Mouse (Mus musculus): ENCODE data around the gene Psenen.
A peak's percentile ranks its signal among the peaks of the same experiment; 100 is the strongest.

Gene Psenen

DNA sequence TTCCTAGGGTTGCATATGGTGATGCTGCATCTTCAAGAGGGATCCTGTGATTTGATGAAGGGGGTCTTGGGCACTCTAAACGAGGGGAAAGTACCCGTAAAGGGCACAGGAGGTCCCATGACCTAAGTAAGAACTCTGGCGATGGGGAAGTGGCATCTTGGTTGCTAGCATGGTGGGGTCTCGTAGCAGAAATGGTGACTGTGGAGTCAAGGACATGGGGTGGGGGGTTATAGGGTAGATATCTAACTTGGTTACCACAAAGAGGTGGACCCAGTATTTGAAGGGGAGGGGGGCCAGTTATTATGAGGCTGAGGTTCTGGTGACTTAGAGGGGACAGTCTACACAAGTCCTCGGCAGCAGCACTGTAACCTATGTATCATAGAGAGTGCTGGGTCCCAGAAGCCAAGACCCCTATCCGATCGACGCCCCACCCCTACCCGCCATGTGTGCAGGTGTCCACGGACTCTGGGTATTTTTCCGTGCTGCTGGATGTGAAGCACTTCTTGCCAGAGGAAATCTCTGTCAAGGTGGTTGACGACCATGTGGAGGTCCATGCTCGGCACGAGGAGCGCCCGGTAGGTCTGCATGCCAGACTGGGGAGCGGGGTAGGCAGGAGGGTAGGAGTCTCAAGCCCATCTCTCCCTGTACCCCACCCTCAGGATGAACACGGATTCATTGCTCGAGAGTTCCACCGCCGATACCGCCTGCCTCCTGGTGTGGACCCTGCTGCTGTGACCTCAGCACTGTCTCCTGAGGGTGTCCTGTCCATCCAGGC, 9.4 kb downstream of the Psenen start:
- DNase-seq (ENCODE audit: low read depth), result no peak

GRCm38 (mm10) chr7:30553021-30553589, 10.3 kb downstream of the Psenen start:
- peak; percentile 38 for DNase-seq (ENCODE audit: low read depth)

DNA sequence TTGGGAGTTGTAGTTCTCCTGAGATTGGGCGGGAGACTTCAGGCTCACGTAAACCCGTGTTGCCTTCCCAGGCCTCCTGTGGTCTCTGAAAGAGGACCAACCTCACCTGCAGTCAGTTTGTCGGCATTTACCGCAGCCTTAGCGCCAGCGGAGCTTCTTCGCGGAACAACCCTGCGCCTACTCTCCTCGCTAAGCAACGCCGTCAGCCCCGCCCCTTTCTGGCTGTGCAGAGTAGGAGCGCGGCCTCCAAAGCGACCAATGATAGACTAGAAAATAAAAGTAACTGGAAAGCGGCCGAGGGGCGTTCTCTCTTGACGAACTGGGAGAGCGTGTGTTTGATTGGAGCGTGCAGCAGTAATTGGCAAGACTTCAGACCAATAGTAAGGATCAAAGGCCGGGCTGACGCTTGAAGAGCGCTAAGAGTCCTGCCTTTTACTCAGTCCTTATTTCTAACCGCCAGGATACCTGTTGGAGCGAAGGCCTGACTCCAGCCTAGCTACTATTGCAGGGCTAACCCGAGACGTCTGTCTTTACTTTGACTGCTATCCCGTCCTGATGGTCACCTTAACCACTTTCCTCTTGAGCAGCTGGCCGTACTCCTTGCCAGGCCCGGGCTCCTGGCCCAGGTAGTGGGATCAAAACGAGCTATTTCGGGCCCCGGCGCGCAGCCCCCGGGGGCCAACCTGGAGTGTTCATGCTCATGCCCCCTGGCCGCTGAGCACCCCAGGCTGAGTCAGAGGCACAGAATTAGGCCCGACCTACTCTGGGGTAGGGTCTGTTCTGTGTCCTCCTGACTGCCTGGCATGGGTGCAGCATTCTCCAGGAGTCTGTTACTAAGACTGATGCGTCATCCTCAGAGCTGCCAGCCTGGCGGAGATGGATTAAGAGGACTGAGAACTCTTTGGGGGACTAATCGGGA, 11.1 kb downstream of the Psenen start, which contains the start of the genes Hspb6 and Proser3:
Gene Hspb6 (plus strand): TSS at position 77 of the 919 bp plus-strand sequence.
Gene Proser3 (minus strand): TSS at position 198 of the 919 bp plus-strand sequence.
- DNase-seq (ENCODE audit: low read depth), result peak; percentile 100

GRCm38 (mm10) chr7:30551445-30552101, 11.9 kb downstream of the Psenen start:
- peak; percentile 90 for DNase-seq (ENCODE audit: low read depth)

GRCm38 (mm10) chr7:30550603-30551002, 12.8 kb downstream of the Psenen start:
- no peak for DNase-seq (ENCODE audit: low read depth)

DNA sequence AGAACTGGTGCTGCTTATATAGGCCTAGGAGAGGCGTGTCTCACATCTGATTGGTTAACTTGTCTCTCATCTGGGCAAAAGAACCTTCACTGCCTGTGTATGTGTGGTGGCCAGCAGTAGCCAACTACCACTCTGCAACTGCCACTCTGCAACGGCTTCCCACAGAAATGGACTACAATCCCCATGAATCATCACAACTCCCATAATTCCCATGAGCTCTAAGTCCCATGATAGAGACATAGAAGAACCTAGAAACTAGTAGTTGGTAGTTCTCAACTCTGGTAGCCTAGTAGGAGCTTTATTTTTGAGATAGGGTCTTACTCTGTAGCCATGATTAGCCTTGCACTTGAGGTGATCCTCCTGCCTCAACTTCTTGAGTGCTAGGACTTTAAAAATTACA, 13.5 kb downstream of the Psenen start:
- DNase-seq (ENCODE audit: low read depth), result no peak

- no peak for DNase-seq (ENCODE audit: low read depth)
Measured at GRCm38 (mm10) chr7:30544327-30544726, 19.1 kb downstream of the Psenen start.

- DNase-seq (ENCODE audit: low read depth), result no peak
Measured at GRCm38 (mm10) chr7:30540572-30540971, 22.9 kb downstream of the Psenen start.

DNA sequence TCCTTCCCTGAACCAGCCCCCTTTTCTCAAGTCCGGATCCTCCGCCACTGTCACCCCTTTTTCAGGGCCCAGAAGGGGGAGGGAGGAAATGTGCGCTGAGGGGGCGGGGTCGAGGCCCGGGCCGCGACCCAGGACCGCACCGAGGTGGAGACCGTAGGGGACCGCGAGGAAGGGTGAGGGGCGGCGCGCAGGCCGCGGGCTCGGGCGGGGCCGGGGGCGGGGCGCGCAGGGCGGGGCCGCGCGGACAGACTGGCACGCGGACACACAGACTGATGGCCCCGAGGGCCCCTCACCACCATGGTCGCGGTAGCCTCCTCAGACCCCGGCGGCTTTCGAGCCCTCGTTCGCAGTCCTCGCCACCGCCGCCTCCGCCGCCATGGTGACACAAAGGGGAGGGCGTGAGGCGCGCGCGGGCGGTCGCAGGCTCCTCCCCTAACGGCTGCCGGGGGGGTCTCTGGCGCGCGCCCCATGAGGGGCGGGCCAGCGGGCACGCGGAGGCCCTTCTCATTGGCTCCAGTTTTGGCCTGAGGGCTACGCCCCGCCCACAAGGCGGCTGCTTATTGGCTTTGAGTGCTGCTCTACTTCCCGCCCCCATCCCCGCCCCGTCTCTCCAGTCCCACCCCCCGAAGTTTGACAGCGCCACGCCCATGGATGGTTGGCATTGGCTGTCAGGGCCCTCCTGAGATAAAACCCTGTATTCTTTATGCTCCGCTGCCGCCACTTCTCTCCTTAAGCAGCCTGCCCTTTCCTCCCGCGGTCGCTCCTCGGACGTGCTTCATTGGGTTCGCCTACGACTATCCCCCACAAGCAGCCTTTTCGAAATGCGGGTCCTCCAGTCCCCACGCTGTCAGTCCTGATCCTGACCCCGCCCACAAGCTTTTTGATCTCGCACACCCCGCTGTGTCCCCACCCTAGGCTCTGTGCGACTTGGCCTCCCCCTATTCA, 28.5 kb downstream of the Psenen start, which contains the start of gene Arhgap33:
Gene Arhgap33 (minus strand): TSS at position 428 of the 945 bp plus-strand sequence.
- peak; percentile 98 for DNase-seq (ENCODE audit: low read depth)

- DNase-seq (ENCODE audit: low read depth), result no peak
Measured at GRCm38 (mm10) chr7:30533941-30534632, 29.3 kb downstream of the Psenen start.

- DNase-seq (ENCODE audit: low read depth), result no peak
Measured at GRCm38 (mm10) chr7:30532931-30533330, 30.5 kb downstream of the Psenen start.

- no peak for DNase-seq (ENCODE audit: low read depth)
Measured at GRCm38 (mm10) chr7:30531291-30531815, 32.1 kb downstream of the Psenen start.

GRCm38 (mm10) chr7:30526981-30527380, 36.4 kb downstream of the Psenen start:
- DNase-seq (ENCODE audit: low read depth), result no peak

- no peak for DNase-seq (ENCODE audit: low read depth)
Measured at GRCm38 (mm10) chr7:30526399-30526798, 37.0 kb downstream of the Psenen start.

DNA sequence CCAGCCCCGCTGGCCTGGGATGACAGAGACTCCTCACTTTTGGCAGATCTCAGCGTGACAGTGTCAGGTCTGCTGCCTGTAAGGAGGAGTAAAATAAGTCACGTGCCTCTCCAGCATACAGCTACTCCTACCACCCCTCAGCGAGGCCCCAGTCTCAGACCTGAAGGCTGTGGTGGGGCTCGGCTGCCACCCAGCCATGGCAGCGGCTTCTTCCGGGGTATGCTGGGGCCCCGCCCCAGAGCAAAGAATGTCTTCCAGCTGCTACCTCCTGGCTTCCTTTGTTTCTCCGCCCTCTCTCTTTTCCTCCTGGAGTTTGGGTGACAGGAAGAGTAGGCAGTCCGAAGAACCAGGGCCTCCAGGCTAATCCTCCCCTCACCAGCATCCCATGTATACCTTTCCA, 37.5 kb downstream of the Psenen start:
- no peak for DNase-seq (ENCODE audit: low read depth)

- no peak for DNase-seq (ENCODE audit: low read depth)
Measured at GRCm38 (mm10) chr7:30524487-30524886, 38.9 kb downstream of the Psenen start.

GRCm38 (mm10) chr7:30522871-30523270, 40.6 kb downstream of the Psenen start:
- DNase-seq (ENCODE audit: low read depth), result no peak

GRCm38 (mm10) chr7:30520856-30521255, 42.6 kb downstream of the Psenen start:
- DNase-seq (ENCODE audit: low read depth), result no peak

- no peak for DNase-seq (ENCODE audit: low read depth)
Measured at GRCm38 (mm10) chr7:30520396-30520795, 43.0 kb downstream of the Psenen start.

DNA sequence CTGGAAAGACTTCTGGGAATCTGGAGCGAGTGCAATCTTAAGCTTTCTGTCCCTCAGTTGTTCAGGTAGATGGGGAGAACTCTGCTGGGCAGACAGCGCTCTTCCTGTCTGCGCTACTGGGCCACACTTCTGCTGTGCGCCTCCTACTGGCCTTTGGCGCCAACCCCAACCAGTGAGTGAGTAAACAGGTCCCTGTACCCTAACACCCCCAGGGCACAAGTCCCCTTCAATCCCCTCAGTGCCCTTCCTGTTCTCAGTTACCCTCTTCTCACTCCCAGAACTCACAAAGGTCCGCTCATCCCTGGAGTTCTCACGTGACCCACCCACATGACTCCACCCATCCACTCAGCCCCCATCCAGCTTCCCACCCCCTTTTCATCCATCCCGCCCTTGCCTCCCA, 45.1 kb downstream of the Psenen start:
- no peak for DNase-seq (ENCODE audit: low read depth)

Data from 416B (cell line).